ENCODE assay signal across 10 mouse cellular contexts in the genomic region with DNA sequence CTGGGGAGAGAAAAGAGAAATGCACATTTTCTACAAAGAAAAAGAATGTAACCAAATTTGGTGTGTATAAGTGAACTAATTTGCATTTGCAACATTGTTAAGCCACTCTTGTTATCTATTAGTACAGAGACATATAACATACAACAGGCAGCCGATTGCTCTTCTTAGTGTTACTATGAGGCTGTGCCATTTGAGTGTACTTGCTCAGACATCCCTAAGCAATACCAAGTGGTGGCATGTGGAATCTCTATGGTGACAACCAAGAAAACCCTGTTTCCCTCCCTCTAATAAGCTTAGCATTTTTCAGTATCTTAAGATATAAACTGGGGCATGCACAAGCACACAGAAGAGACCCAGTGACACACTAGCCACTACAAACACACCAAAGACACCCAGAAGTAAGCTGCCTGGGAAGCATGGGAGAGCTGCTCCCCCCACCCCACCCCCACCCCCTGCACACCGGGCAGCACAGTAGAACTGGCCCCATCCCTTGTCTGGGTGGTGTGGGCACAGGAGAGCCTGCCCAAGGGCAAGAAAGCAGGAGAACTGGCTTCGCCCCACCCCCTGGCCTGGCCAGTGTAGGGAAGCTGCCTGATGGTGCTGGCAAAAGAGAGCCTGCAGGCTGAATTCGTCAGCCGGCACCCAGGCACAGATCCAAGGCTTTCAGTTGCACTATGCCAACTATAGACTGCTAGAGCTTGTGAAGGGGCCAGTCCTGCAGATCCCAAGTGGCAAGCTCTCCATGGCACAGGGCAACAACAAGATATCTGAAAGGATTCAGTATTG.
DNase-seq lines count a peak whose midpoint lies in the region; TF ChIP-seq lines count a peak whose summit lies in the region.
"Had no signal": no experiment of that assay in that cellular context is flagged by ENCODE, and none has a peak within 500 bp of the region (broad histone marks: within the 10 kb centered on the region; RNA-seq: fewer than 3 reads in every experiment).

No protein-coding gene starts in this region.

- intact Hi-C loops in heart, postnatal 25 days (cut with DNase I), result no loop called here
- intact Hi-C loops in left cerebral cortex, adult 2 months (cut with DNase I), result no loop called here

- no peak overlapping the region for H3K27ac ChIP-seq in left cerebral cortex, adult 2 months
- H3K27ac ChIP-seq: limb, embryonic 13.5 days; stomach, embryonic 15.5 days had no signal

- no peak overlapping the region for H3K4me3 ChIP-seq in left cerebral cortex, adult 2 months
- H3K4me3 ChIP-seq: limb, embryonic 13.5 days; stomach, embryonic 15.5 days had no signal

- no peak for TF ChIP-seq CTCF in left cerebral cortex, adult 2 months (IDR thresholded peaks at IDR 0.05)

- DNase-seq in adrenal gland, adult (ENCODE audit: inconsistent age in 2 of 2, low spot score in 1 of 2), result peak; percentile 37 to 76
- no peak for DNase-seq in adrenal gland, postnatal 4 days (ENCODE audit: low spot score in 2 of 2)
- peak; percentile 39 for DNase-seq in adrenal gland, adult 8-10 months
- peak; percentile 69 for DNase-seq in fibroblast of lung, adult 2 months (ENCODE audit: low read depth)
- peak; percentile 41 for DNase-seq in heart, postnatal 25 days (ENCODE audit: low spot score)
- DNase-seq in left cerebral cortex, adult 2 months (ENCODE audit: extremely low spot score in 1 of 2, low spot score in 2 of 2), result peak; percentile 35 to 47
- peak; percentile 32 to 41 for DNase-seq in right cerebral cortex, postnatal 36 days (ENCODE audit: low spot score in 2 of 2)
- DNase-seq in urinary bladder, postnatal 4 days (ENCODE audit: low spot score in 2 of 2), result no peak

Comparison
In these comparisons a context has a peak if more than half of its experiments do, and no peak if none do; other contexts are left out.
1. DNase-seq: peak in adrenal gland, adult (2 of 2), adrenal gland, adult 8-10 months (single experiment), fibroblast of lung, adult 2 months (single experiment), heart, postnatal 25 days (single experiment), left cerebral cortex, adult 2 months (2 of 2) and right cerebral cortex, postnatal 36 days (2 of 2); none in adrenal gland, postnatal 4 days (0 of 2) and urinary bladder, postnatal 4 days (0 of 2).